Mouse (Mus musculus) erythroblast, embryonic 14.5 days (primary cell): ENCODE results near the gene Rnf114. TPM values are rescaled to one million over a fixed set of nuclear protein-coding genes. Genes with fewer than 3 reads are reported as not detected.

Source experiments
- H3K27me3 ChIP-seq: 2 replicates; pipeline ENCODE4 v1.6.1; 2012; ENCODE audit warnings: inconsistent platforms; ENCODE audit not compliant: control insufficient read depth
- H3K36me3 ChIP-seq: 2 replicates; pipeline ENCODE4 v1.6.1; 2012; ENCODE audit warnings: mild to moderate bottlenecking, inconsistent platforms; ENCODE audit not compliant: control insufficient read depth
- H3K4me1 ChIP-seq: 2 replicates; pipeline ENCODE4 v1.6.1; 2012; ENCODE audit warnings: inconsistent platforms; ENCODE audit not compliant: control insufficient read depth
- H3K4me3 ChIP-seq: replicated peaks from 2 replicates; pipeline ENCODE3; 2012; ENCODE audit warnings: moderate library complexity, mild to moderate bottlenecking, inconsistent platforms
- H3K9me3 ChIP-seq: 2 replicates; pipeline ENCODE4 v1.6.1; 2012; ENCODE audit warnings: low read length, inconsistent platforms, mixed read lengths; ENCODE audit not compliant: control insufficient read depth
- GATA1 ChIP-seq: IDR thresholded peaks from 2 replicates; pipeline ENCODE4 v1.6.1; 2012; ENCODE audit warnings: low read length, inconsistent platforms, mixed read lengths
- TAL1 ChIP-seq: IDR thresholded peaks from 3 replicates; pipeline ENCODE4 v1.6.1; 2012; ENCODE audit warnings: low read length, inconsistent platforms, mixed read lengths
- polyA plus RNA-seq: library from polyadenylated mRNA; stranded (reverse); fragments of >175 nt; gene quantifications from 2 replicates; pipeline ENCODE4 v1.2.3, GENCODE M21; 2012

Gene Rnf114
- polyA plus RNA-seq, 1 experiment, result 0.89 TPM

DNA sequence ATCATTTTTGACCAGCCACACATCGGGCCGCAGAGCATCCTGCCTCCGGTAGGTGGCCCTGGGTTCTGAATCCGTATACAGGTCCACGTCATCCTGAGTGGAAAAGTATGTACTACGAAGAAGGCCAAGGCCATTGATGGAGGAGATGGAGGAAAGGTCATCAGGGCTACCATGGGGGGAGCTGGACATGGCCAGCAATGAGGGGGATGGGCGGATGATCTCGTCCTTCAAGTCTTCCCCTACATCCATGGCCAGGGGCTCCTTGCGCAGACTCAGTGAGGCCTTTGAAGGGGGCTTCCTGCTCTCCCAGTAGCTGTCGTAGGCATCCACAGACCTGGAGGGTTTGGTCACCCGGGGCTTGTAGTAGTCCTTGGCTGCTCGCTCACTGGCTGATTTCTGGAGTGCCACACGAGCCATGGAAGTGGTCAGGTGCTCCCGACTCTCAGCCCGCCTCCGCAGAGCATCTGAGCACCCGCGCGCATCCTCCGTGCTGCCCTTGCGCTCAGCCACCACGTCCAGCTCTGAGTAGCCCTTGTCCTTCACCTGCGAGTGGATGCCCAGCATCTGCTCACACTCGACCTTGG lies 8.5 kb upstream of the Rnf114 start:
- Histone ChIP-seq H3K4me3 (no peak overlapping the region), H3K36me3 (peaks cover 81% of the 10 kb centered on the region), H3K9me3 (no peaks in the 10 kb centered on the region), H3K4me1 (peaks cover 21% of the 10 kb centered on the region), H3K27me3 (no peaks in the 10 kb centered on the region)
- TF ChIP-seq TAL1 (no peak), GATA1 (no peak)

DNA sequence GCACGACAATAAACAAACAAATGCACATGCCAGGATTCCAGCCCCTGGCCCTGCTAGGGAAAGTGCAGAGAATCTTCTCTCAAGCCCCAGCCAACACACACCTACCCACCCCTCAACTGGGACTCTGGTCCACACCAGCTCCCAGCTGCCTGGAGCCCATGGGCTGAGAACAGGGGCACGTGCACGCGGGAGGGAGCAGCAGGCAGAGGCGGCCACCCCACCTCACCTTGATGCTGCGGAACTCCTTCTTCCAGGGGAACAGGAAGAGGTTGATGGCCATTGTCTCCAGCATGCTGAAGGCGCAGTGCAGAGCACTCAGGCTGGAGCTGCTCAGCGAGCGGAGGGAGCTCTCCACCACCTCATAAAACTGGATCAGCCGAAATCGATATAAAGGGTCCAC lies 7.5 kb upstream of the Rnf114 start:
- H3K4me1 ChIP-seq, result peaks cover 22% of the 10 kb centered on the region
- H3K27me3 ChIP-seq, result no peaks in the 10 kb centered on the region
- H3K4me3 ChIP-seq, result no peak overlapping the region
- no peak for TF ChIP-seq GATA1
- no peak for TF ChIP-seq TAL1
- H3K36me3 ChIP-seq, result peaks cover 81% of the 10 kb centered on the region
- H3K9me3 ChIP-seq, result no peaks in the 10 kb centered on the region

DNA sequence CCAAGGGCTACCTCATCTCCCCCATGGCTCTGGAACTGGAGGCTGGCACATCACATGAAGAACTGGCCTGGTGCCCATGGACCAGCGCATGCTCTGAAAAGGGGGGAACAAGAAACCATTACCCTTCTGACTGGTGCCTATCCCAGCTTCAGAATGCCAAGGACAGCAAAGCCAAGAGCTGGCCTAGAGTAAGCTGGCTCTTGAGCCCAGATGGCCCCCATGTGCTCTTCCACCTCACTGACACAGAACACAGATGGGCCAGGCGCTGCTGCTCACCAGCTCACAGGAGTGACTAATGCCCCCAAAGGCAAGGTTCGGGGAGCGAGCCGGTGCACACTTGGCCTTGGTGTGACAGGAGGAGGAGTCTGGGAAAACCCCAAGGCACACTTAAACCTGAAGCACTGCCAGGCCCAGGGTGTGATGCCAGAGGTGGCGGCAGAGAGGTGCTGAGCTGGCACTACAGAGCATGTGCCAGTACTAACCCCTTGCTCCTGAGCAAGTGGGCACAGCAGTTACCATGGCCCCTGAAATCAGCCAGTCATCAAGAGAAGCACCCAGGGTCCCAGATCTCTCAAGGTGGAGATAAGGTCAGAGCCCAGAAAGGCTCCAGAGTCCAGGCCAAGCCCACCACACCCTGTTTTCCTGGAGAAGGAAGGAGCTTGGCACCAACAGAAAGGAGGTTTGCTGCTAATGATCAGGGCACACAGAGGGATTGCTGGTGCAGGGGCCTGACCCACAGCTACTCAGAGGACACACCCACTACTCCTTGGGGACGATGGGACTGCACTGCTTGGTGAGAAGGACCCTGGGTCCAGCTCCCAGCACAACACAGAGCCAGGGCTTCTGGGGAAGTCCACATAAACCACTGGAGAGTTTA lies 6.7 kb upstream of the Rnf114 start:
- no peak overlapping the region for H3K4me3 ChIP-seq

DNA sequence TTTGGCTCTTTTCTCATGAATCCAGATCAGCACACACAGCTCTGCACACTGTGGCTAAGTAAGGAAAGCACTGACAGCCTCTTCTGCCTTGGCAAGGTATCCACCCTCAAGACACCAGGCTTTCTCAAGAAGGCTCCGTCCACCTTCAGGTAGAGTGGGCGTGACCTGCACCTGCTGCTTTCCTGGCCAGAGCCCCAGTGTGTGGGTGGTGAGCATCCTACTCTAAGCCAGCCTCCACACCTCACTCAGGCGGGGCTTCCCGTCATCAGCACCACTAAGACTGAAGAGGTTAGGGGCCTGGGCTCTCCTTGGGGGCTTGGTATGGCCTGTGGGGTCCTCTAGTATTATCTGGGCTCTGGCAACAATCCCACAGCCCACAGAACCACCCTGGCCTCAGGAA lies 5.9 kb upstream of the Rnf114 start:
- no peaks in the 10 kb centered on the region for H3K9me3 ChIP-seq
- TF ChIP-seq GATA1 (no peak), TAL1 (no peak)
- no peaks in the 10 kb centered on the region for H3K27me3 ChIP-seq
- H3K36me3 ChIP-seq, result peaks cover 69% of the 10 kb centered on the region
- H3K4me1 ChIP-seq, result peaks cover 33% of the 10 kb centered on the region
- no peak overlapping the region for H3K4me3 ChIP-seq

More for the DNA sequence above, 6.7 kb upstream of the Rnf114 start:
- Histone ChIP-seq H3K4me1 (peaks cover 25% of the 10 kb centered on the region), H3K36me3 (peaks cover 74% of the 10 kb centered on the region), H3K27me3 (no peaks in the 10 kb centered on the region), H3K9me3 (no peaks in the 10 kb centered on the region)
- TF ChIP-seq GATA1 (no peak), TAL1 (no peak)

DNA sequence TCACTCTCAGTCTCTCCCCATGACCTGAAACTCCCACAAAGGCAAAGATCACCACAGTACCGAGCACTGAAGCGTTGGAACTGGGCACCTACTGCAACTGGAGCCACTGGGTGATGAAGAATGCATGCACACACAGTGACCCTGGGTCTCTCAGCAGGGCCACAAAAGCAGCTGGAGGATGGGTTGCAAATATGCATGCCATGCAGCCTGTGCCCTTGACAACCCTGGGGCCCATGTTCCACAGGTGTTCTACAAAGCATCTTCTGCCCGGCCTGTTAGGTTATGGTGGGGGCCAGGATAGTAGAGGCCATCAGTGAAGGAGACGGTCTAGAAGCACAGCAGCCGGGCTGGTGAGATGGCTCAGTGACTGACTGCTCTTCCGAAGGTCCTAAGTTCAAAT lies 4.9 kb upstream of the Rnf114 start:
- TF ChIP-seq GATA1, result no peak
- TF ChIP-seq TAL1, result no peak
- H3K4me3 ChIP-seq, result no peak overlapping the region
- H3K36me3 ChIP-seq, result peaks cover 63% of the 10 kb centered on the region
- H3K4me1 ChIP-seq, result peaks cover 40% of the 10 kb centered on the region
- H3K9me3 ChIP-seq, result no peaks in the 10 kb centered on the region
- no peaks in the 10 kb centered on the region for H3K27me3 ChIP-seq

DNA sequence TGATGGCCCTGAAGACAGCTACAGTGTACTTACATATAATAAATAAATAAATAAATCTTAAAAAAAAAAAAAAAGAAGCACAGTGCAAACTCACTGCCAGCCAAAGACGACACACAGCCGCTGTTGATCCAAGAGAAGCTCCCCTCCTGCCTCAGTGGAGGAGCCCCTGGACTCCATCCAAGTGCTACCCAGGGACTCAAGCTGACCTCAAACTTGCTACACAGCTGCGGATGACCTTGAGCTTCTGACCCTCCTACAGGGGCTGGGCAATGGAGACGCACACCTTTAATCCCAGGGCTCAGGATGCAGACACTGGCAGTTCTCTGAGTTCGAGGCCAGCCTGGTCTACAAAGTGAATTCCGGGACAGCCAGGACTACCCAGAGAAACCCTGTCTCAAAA lies 4.5 kb upstream of the Rnf114 start:
- Histone ChIP-seq H3K9me3 (no peaks in the 10 kb centered on the region), H3K4me3 (no peak overlapping the region), H3K36me3 (peaks cover 58% of the 10 kb centered on the region), H3K27me3 (no peaks in the 10 kb centered on the region), H3K4me1 (peaks cover 40% of the 10 kb centered on the region)
- no peak for TF ChIP-seq TAL1
- TF ChIP-seq GATA1, result no peak

DNA sequence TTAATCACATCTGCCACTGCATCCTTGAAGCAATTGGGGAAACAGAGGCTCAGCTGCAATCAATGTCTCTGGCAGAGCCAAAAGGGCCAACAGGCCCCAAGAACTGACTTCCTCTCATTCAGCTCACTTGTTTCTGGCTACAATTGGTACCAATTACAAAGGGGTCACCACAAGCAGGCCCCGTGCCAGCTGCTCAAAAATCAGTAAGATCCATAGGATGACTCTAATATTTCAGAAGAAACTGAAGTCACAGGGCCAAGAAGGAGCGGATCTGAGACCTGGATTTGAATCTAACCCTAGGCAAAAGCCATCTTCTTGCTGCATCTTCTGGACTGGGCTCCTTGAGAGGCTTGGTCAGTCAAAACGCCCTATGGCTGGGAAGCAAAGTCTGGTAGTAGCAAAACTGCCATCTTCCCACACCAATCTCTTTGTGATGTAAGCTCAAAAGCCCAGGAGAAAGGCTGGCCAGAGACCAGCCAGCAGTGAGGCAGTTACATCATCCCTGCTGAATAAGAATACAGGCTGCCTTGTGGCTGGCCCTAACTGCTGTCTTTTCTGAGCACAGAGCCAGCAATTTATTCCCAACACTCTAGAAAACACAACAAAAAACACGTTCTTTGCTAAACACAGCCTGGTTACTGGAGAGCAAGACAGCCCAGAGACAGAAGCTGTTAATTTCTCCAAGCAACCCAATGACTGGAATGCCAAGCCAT lies 1.5 kb upstream of the Rnf114 start:
- peaks cover 29% of the 10 kb centered on the region for H3K36me3 ChIP-seq
- H3K9me3 ChIP-seq, result no peaks in the 10 kb centered on the region
- H3K4me1 ChIP-seq, result peaks cover 48% of the 10 kb centered on the region
- TF ChIP-seq GATA1 (no peak), TAL1 (no peak)
- peak overlapping the region; percentile 100 for H3K4me3 ChIP-seq
- H3K27me3 ChIP-seq, result no peaks in the 10 kb centered on the region

DNA sequence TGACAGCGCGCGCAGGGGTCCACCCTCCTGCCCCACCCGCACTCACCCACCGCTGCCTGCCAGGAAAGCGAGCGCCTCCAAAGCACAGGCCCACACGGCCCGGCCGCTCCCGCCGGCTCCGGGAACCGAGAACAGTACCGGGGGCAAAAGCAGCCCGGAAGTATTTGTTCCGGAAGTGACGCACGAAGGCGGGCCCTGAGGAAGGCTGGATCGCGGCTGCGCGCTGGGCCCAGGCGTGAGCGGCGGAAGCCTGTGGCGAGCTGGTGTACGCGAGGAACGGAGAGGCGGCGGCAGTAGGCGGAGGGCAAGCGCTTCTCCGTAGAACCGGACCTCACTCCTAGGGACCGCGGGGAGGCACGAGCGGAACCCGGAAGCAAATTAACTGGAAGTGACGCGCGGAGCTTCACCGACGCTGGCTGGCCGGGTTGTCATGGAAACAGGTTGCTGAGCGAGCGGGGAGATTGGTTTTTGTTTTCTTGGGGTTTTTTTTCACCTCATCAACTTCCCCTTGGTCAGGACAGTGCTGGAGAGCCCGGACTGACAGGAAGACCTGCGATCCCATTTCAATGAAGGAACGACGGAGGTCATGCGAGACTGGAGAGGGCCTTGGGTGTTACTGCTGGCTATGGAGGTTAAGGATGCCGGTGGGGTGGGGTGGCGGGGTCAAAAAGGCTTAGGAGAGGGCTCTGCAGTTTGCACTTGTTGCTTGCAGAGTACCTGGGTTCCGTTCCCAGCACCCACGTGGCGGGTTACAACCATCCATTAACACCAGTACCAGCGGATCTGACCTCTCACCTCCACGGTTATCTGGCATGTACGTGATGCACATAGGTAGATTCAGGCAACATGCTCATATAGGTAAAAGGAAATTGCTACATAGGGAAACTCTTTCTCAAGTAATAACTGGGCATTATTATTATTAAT lies 530 bp downstream of the Rnf114 start, which contains the start of gene Spata2:
Gene Spata2, minus strand, starts transcription at position 175 of the 924 bp plus-strand sequence.
- Histone ChIP-seq H3K36me3 (peaks cover 10% of the 10 kb centered on the region), H3K4me3 (peak within 1 kb of the TSS; percentile 100), H3K27me3 (no peaks in the 10 kb centered on the region), H3K9me3 (no peaks in the 10 kb centered on the region), H3K4me1 (peaks cover 33% of the 10 kb centered on the region)
- TF ChIP-seq TAL1 (no peak), GATA1 (no peak)
